Mouse (Mus musculus) heart, postnatal 25 days (tissue): ENCODE results near the gene Bckdha. TPM values are rescaled to one million over a fixed set of nuclear protein-coding genes. Genes with fewer than 3 reads are reported as not detected.
A peak's percentile ranks its signal among the peaks of the same experiment; 100 is the strongest.

Experiments used
- DNase-seq: peaks from one replicate; pipeline ENCODE4 v3.0.0; 2022; ENCODE audit warnings: low spot score
- intact Hi-C: fragments of 180-260 bp; cut with DNase I; formaldehyde crosslinking; loops from one replicate; pipeline ENCODE4 v1.15.1; 2025
- total RNA-seq, 2 experiments: library from RNA; stranded (reverse); gene quantifications; 2 replicates each; pipeline ENCODE4 v1.2.3; 2021

The Bckdha gene
- total RNA-seq, 2 experiments from 2014 or later = 184 to 199 TPM

DNA sequence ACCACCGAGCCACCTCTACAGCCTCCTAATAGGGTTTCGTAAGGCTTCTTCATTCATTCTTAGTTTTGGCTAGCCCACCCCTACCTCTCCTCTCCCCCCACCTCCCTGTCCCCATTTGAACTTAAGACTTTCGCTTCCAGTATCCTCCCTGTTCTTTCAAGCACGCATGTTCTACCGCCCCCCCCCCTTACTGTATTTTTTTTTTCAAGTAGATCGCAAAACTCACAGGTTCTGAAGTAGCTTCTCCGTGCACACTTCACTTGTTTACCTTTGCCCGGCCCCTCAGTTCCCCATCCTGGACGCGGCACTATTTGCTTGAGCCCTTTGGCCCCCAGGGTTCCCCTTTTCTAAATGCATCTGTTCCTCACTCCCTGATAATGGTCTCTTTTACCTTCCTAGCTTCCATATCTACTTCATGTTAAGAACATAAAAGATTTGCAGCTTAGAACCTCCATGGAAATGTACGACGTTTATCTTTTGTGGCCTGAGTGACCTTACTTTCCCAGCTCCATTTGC, 6.5 kb downstream of the Bckdha start:
- intact Hi-C loops = no loop called here
- DNase-seq = no peak

DNA sequence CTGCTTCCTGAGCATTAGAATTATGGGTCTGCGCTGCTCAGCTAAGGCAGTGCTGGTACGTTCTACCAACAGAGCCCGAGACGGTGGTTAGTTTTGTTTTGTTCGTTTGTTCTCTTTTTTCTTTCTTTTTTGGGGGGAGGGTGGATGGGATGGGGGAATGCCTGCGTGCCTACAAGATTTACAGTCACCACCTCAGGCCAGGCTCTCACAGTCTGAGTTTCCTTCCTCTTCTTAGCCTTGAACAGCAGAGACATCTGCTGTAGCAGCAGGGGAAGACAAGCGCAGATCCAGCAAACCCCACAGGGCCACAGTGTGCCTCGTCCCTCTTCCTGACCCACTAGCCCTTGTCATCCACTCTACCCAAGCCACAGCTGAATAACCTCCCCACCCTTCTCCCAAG, 7.5 kb downstream of the Bckdha start:
- intact Hi-C loops = no loop called here

GRCm38 (mm10) chr7:25649839-25650238, 8.9 kb downstream of the Bckdha start:
- intact Hi-C loops = no loop called here

More for the DNA sequence above, 7.5 kb downstream of the Bckdha start:
- DNase-seq = no peak

DNA sequence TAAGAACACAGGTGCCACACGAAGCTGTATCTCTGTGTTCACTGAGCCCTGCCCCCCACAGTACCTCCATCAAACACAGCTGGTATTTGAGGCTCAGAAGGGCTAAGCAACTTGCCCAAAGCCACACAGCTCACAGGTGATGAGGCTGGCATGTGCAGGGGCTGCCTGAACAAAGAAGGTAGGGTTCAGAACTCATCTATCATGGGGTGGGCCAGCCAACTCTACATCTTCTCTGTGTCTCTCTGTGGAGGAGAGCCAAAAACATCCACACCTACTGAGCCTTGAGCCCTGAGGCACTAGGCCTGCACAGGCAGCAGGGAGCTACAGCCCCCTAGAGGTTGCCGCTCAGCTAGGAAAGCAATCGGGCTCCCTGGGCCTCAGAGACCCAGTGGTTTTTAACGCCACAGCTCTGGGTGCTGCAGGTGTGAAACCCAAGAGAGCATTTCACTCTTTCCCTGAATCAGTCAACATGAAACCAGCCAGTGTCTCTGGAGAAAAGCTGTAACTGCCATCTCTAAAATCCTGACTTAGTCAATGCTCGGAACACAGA, 11.1 kb downstream of the Bckdha start:
- no peak for DNase-seq
- intact Hi-C loops = no loop called here

More at GRCm38 (mm10) chr7:25649839-25650238, 8.9 kb downstream of the Bckdha start:
- no peak for DNase-seq

GRCm38 (mm10) chr7:25645074-25645473, 13.7 kb downstream of the Bckdha start:
- DNase-seq = no peak
- intact Hi-C loops = no loop called here

GRCm38 (mm10) chr7:25644631-25645030, 14.2 kb downstream of the Bckdha start:
- intact Hi-C loops = no loop called here
- DNase-seq = no peak

DNA sequence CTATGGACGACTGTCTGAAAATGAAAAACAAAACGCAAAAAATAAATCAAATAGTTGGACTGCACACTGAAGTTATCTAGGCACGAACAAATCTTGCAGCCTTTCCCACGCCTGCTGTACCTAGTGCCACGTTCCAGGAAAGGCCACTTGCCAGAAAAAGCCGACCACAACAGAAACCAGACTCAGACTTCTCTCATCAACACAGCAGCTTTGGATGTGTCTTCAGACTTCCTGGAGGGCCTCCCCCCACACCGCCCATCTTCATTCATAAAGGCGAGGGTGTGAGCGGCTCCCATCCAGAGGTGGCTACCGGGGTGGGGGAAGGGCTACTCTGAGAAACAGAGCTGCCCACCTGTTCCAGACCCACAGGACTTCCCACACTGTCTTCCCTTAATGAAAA, 14.6 kb downstream of the Bckdha start:
- intact Hi-C loops = no loop called here
- no peak for DNase-seq

DNA sequence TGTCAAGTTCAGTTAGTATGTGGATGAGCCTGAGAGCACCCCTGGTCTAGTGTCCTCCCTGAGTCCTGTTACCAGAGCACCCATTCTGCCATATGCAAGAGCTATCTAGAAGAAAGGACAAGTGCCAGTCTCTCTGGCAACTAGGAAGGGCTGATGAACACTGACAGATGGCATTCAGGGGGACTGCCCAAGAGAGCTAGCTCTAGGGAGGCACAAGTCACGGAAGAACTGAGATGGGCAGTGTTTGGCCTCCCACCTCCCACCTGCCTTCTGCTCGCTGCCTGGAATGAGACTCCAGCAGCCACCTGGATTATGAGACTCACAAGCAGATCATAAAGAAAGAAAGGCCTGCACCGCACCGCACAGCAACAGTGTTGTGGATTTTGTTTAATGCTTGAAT, 19.0 kb downstream of the Bckdha start:
- no peak for DNase-seq
- intact Hi-C loops = no loop called here

GRCm38 (mm10) chr7:25637099-25637498, 21.7 kb downstream of the Bckdha start:
- DNase-seq = no peak
- intact Hi-C loops = no loop called here

GRCm38 (mm10) chr7:25636373-25636772, 22.4 kb downstream of the Bckdha start:
- intact Hi-C loops = no loop called here

GRCm38 (mm10) chr7:25632679-25633078, 26.1 kb downstream of the Bckdha start:
- DNase-seq = no peak

More at GRCm38 (mm10) chr7:25636373-25636772, 22.4 kb downstream of the Bckdha start:
- no peak for DNase-seq

GRCm38 (mm10) chr7:25628323-25628620, 30.5 kb downstream of the Bckdha start:
- no peak for DNase-seq

More at GRCm38 (mm10) chr7:25632679-25633078, 26.1 kb downstream of the Bckdha start:
- intact Hi-C loops = no loop called here

GRCm38 (mm10) chr7:25627431-25628322, 31.1 kb downstream of the Bckdha start:
- DNase-seq = peak; percentile 71
- intact Hi-C loops = no loop called here

More at GRCm38 (mm10) chr7:25628323-25628620, 30.5 kb downstream of the Bckdha start:
- intact Hi-C loops = no loop called here

- intact Hi-C loops = no loop called here
- peak; percentile 72 for DNase-seq
Observed at GRCm38 (mm10) chr7:25626509-25627430, 32.0 kb downstream of the Bckdha start, which contains the start of gene B3gnt8. TSS of gene B3gnt8 (plus strand) at chr7:25626654.

DNA sequence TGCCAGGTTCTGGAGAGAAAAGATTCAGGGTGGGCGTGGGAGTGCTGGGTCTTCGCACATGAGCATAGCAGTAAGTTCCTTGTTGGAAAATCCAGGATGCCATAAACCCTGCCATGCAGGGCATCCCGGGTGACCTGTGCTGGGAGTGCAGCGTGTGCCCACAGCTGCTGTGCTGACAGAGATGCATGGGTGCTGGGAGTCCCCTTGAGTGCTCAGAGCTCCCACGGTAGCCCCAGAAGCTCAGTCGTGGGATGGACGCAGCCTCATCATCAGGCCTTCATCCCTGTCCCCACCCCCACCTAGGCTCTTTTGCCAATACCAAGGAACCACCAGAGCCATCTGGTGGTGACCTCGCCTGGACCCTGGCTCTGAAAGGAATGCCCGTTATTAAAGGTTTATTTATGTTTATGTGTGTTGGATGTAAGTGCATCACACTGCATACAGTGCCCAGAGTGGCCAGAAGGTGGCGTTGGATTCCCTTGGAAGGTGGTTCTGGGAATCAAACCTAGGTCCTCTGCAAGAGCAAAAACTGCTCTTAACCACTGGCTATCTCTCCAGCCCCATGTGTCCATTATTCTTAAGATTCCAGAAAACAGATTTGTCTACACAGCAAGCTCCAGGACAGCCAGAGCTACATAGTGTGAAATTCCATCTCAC, 33.1 kb downstream of the Bckdha start:
- intact Hi-C loops = no loop called here
- DNase-seq = no peak

GRCm38 (mm10) chr7:25624851-25625250, 33.9 kb downstream of the Bckdha start:
- intact Hi-C loops = loop anchor here (5.0 kb wide), 1 partner anchor 32 kb away; the partner anchor contains the start of genes Bckdha and Exosc5
- peak; percentile 54 for DNase-seq

GRCm38 (mm10) chr7:25623857-25624370, 34.9 kb downstream of the Bckdha start:
- intact Hi-C loops = loop anchor here (5.0 kb wide), 1 partner anchor 33 kb away; the partner anchor contains the start of genes Bckdha and Exosc5
- DNase-seq = no peak

GRCm38 (mm10) chr7:25620751-25621150, 38.0 kb downstream of the Bckdha start:
- intact Hi-C loops = loop anchor here (5.0 kb wide), 1 partner anchor 37 kb away; the partner anchor contains the start of genes Bckdha and Exosc5
- DNase-seq = no peak

DNA sequence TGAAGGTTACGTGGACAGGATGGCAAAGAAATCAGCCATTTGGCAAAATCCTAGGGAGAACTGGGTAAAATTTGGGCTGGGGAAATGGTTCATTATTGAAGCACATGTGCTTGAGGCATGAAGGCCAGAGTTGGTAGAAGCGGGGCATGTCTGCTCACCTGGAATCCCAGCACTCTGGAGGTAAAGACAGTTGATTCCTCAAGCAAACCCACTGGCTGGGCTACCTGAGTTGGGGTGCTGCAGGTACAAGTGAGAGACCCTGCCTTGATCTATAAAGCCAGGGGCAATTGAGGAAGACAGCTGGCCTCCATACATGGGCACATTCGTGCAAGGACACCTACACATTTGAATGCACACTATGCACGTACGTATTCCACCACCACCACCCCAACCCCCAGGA, 38.7 kb downstream of the Bckdha start:
- intact Hi-C loops = loop anchor here (5.0 kb wide), 1 partner anchor 37 kb away; the partner anchor contains the start of genes Bckdha and Exosc5
- no peak for DNase-seq
